Mouse (Mus musculus) right cerebral cortex, postnatal 10 days (tissue): ENCODE data around the gene Syt11.
"Not testable (repeated sequence)": the region's sequence is repeated elsewhere in the genome, so short reads cannot be mapped to it uniquely, and the experiment has no call there.

ENCODE experiments used
- DNase-seq, 2 experiments: peaks; one replicate each; pipeline ENCODE4 v3.0.0; 2021; ENCODE audit warnings: low spot score in 2 of 2

Gene Syt11

GRCm38 (mm10) chr3:88736556-88736955 is 38.4 kb downstream of the Syt11 start:
- DNase-seq, result no peak

DNA sequence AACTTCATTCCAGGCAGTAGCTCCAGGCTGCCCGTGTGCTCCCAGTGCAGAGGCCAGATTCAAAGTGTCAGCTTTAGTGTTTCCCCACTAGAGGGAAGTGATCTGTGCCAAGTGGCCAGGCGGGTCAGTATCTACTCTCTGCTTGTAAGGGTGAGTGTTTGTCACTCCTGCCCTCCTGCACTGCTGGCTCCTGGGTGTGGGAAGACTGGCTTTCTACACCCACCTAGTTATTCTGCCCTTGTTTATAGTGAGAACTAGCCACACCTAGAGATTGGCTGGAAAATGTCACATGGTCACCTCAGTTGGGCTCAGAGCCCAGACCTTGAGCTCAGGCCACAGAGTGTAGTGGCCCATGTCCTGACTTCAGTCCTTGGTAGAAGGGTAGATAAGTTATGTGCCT is 55.9 kb downstream of the Syt11 start:
- DNase-seq, result no peak

- no peak for DNase-seq
Observed at GRCm38 (mm10) chr3:88717831-88718230, 57.1 kb downstream of the Syt11 start.

DNA sequence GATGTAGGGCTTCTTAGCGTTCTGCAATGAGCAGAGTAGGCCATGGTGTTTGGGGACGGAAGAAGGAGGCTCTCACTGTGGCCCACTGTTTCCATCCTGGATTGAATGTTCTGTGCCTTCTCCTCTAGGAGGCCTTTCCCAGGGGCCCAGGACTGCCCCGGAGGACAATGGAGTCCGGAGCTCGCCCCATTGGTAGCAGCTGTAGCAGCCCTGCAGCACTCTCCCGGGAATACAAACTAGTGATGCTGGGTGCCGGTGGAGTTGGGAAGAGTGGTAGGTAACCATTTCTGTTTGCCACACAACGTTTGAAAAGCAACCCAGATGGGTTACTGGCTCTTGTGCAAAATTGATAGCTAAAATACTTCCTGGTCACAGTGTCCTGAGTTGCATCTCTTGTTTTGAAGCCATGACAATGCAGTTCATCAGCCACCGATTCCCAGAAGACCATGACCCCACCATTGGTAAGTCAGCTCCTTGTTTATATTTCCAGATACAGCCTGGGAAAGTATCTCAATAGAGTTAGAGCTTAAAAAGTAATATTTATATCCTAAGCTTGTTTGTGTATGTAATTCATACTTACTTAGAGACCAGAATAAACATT is 57.7 kb downstream of the Syt11 start:
- DNase-seq, result peak; percentile 42 to 49

- DNase-seq, result peak; percentile 88
Observed at GRCm38 (mm10) chr3:88716399-88717197, 58.4 kb downstream of the Syt11 start, which contains the start of gene Rit1. Gene Rit1, plus strand, starts transcription at chr3:88716838.

DNA sequence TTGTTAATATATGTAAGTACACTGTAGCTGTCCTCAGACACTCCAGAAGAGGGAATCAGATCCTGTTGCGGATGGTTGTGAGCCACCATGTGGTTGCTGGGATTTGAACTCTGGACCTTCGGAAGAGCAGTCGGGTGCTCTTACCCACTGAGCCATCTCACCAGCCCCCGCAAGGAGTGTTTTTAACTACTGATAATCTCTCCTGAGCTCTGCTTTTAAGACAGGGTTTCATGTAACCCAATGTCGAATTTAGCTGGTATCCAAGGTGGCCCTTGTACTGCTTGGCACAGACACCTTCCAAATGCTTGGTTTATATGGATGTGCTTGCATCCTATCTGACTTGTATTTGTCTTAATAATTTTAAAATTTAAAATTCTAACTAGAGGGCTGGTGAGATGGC is 59.2 kb downstream of the Syt11 start:
- not testable (repeated sequence) for DNase-seq

GRCm38 (mm10) chr3:88714725-88715124 is 60.2 kb downstream of the Syt11 start:
- no peak for DNase-seq

DNA sequence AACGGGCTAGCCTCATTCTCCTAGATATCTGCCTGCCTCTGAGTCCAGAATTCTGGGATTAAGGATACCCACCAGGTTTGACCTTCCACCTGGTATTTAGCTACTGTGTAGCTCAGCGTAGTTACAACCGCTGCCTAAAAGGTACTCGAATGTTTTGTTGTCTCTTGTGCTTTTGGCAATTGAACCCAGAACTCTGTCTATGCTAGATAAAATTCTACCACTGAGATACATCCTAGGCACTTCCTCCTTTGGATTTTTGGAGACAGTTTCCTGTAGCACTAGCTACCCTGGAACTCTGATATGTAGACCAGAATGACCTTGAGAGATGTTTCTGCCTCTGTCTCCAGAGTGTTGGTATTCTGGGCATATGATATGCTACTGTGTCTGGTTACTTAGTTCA is 61.3 kb downstream of the Syt11 start:
- DNase-seq, result no peak

DNA sequence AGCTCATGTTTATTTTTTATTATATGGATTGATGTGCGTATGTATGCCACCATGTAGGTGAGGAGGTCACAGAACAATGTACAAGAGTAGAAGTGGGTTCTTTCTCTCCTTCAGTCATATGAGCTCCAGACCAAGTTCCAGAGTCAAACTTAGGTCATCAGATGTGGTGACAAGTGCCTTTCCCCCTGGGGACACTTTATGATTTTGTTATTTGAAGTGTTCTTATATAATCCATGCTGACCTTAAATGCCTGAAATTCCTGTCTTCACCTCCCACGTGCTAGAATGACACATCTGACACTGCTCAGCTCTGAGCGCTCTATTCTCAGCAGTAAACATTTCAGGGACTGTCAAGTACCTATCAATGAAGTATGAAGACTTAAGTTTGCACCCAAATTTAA is 73.7 kb downstream of the Syt11 start:
- no peak for DNase-seq

DNA sequence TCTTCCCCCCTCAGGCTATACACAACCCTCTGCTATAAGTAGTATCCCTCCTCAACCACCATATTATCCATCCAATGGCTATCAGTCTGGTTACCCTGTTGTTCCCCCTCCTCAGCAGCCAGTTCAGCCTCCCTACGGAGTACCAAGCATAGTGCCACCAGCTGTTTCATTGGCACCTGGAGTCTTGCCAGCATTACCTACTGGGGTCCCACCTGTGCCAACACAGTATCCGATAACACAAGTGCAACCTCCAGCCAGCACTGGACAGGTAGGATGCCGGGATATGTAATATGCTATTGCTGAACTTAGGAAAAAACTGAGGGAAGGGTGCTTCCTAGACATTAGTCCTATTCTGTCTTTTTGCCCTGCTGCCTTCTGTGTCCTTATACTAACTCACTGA is 74.7 kb downstream of the Syt11 start:
- DNase-seq, result no peak

DNA sequence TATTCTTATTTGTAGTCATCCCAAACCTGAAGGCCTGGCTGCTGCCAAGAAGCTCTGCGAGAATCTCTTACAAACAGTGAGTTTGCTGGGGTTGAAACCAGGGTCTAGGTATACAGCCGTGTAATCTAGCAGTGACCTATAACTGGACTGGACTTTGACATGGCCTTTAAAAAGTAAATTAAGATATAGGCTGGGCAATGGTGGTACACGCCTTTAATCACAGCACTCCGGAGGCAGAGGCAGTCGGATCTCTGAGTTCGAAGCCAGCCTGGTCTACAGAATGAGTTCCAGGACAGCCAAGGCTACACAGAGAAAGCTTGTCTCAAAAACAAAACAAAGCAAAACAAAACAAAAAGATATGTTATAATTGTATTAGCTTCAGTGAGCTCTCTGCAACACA is 76.1 kb downstream of the Syt11 start:
- DNase-seq, result no peak

GRCm38 (mm10) chr3:88698051-88698450 is 76.9 kb downstream of the Syt11 start:
- DNase-seq, result no peak

GRCm38 (mm10) chr3:88695545-88695944 is 79.4 kb downstream of the Syt11 start:
- DNase-seq, result no peak
